Mouse (Mus musculus) myocyte (in vitro differentiated cells): Measurements from ENCODE around the gene Tnip1. TPM values are rescaled to one million over a fixed set of nuclear protein-coding genes. Genes with fewer than 3 reads are reported as not detected.

Source experiments
- H3K27me3 ChIP-seq: one replicate; pipeline ENCODE4 v1.6.1; 2011; ENCODE audit not compliant: control insufficient read depth, insufficient read depth, insufficient read length
- H3K36me3 ChIP-seq: one replicate; pipeline ENCODE4 v1.6.1; 2011; ENCODE audit not compliant: control insufficient read depth, insufficient read depth
- H3K4me2 ChIP-seq: one replicate; pipeline ENCODE4 v1.6.1; 2011; ENCODE audit warnings: low read depth, control low read depth
- H3K4me3 ChIP-seq: one replicate; pipeline ENCODE4 v1.5.1; 2011; ENCODE audit warnings: mild to moderate bottlenecking, control low read depth, moderate library complexity
- H3K79me2 ChIP-seq: one replicate; pipeline ENCODE4 v1.6.1; 2011; ENCODE audit not compliant: control insufficient read depth, insufficient read depth
- H3ac ChIP-seq: one replicate; pipeline ENCODE4 v1.6.1; 2011; ENCODE audit not compliant: control insufficient read depth, insufficient read length
- CEBPB ChIP-seq: IDR thresholded peaks from 2 replicates; pipeline ENCODE4 v1.6.1; 2011; ENCODE audit warnings: mild to moderate bottlenecking, moderate library complexity; ENCODE audit not compliant: poor library complexity, insufficient read depth, severe bottlenecking
- E2F4 ChIP-seq: IDR thresholded peaks from one replicate; pipeline ENCODE4 v1.6.1; 2011; ENCODE audit warnings: mild to moderate bottlenecking, control low read depth, moderate library complexity; ENCODE audit not compliant: insufficient read depth
- MAX ChIP-seq: IDR thresholded peaks from one replicate; pipeline ENCODE4 v1.6.1; 2011; ENCODE audit warnings: low read depth, mild to moderate bottlenecking, control low read depth
- MYOD1 ChIP-seq, 3 experiments: IDR thresholded peaks; one replicate each; pipeline ENCODE4 v1.6.1; 2011; ENCODE audit warnings: control low read depth in 2 of 3, low read depth in 2 of 3, mild to moderate bottlenecking in 2 of 3, moderate library complexity in 1 of 3; ENCODE audit not compliant: insufficient read length in 2 of 3, control insufficient read depth in 1 of 3
- MYOG ChIP-seq, 3 experiments: IDR thresholded peaks; one replicate each; pipeline ENCODE4 v1.6.1; 2011; ENCODE audit warnings: control low read depth in 2 of 3, low read depth in 2 of 3, mild to moderate bottlenecking in 2 of 3; ENCODE audit not compliant: insufficient read length in 2 of 3, control insufficient read depth in 1 of 3, insufficient read depth in 1 of 3
- POLR2A ChIP-seq: IDR thresholded peaks from one replicate; pipeline ENCODE4 v1.6.1; 2011; ENCODE audit warnings: low read depth, mild to moderate bottlenecking, control low read depth, moderate library complexity; ENCODE audit not compliant: insufficient read length
- POLR2AphosphoS2 ChIP-seq: IDR thresholded peaks from one replicate; pipeline ENCODE4 v1.6.1; 2011; ENCODE audit warnings: low read depth, control low read depth; ENCODE audit not compliant: insufficient read length
- REST ChIP-seq: IDR thresholded peaks from one replicate; pipeline ENCODE4 v1.6.1; 2011; ENCODE audit warnings: mild to moderate bottlenecking, control low read depth, moderate library complexity; ENCODE audit not compliant: insufficient read depth, insufficient read length
- SRF ChIP-seq: IDR thresholded peaks from one replicate; pipeline ENCODE4 v1.6.1; 2011; ENCODE audit warnings: low read depth; ENCODE audit not compliant: control insufficient read depth, insufficient read length
- TCF12 ChIP-seq: IDR thresholded peaks from one replicate; pipeline ENCODE4 v1.6.1; 2011; ENCODE audit warnings: mild to moderate bottlenecking, control low read depth; ENCODE audit not compliant: poor library complexity, insufficient read depth, severe bottlenecking
- TCF3 ChIP-seq: IDR thresholded peaks from one replicate; pipeline ENCODE4 v1.6.1; 2011; ENCODE audit warnings: low read depth, control low read depth; ENCODE audit not compliant: insufficient read length
- USF1 ChIP-seq: IDR thresholded peaks from one replicate; pipeline ENCODE4 v1.6.1; 2011; ENCODE audit warnings: low read depth, mild to moderate bottlenecking, control low read depth, moderate library complexity
- polyA plus RNA-seq: library from polyadenylated mRNA; unstranded; fragments of >200 nt; fragmentation: generic; extraction: Trizol; gene quantifications from one replicate; pipeline ENCODE4 v1.2.1, GENCODE M21; 2012; ENCODE audit warnings: missing spikeins

The Tnip1 gene
- polyA plus RNA-seq, 1 experiment: 34.5 TPM

DNA sequence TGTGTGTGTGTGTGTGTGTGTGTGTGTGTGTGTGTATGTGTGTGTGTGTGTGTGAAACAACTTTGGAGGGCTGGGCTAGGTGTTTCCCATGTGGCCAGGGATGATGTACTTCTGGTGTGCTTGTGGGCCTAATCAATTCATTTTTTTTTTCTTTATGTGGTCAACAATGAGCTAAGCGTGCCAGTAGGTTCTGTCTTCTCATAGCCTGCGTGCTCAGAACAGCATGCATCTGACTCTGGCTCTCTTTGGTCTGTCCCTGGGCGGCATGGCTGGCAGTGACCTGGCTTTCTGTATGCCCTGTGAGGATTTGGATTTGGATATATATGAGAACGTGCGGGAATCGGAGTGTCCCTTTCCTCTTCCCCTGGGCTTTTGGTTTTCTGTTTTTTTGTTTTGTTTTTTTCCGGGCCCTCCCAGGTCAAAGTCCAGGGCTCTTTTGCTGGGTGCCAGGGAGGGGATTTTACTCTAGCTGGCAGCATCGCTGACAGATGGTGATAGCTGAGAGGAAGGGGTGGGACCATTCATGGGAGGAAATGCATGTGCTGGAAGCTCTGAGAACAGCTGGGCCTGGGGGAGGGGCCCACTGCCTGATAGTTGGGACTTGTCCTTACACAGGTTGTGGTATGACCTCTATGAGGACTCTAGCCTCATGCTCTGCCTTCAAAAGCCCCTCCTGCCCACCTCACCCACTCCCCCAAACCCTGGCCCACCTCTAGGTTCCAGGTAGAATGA is 10.9 kb upstream of the Tnip1 start:
- Histone ChIP-seq H3K4me2 (peak overlapping the region; percentile 50), H3K4me3 (no peak overlapping the region), H3K36me3 (peaks cover 9% of the 10 kb centered on the region)

GRCm38 (mm10) chr11:54972789-54973188 is 10.1 kb upstream of the Tnip1 start:
- no peak overlapping the region for H3K4me2 ChIP-seq
- no peak for TF ChIP-seq POLR2A
- no peak for TF ChIP-seq TCF12
- no peak for TF ChIP-seq MYOD1 (IDR thresholded peaks at IDR 0.05; ENCODE audit: control insufficient read depth in 1 of 3, insufficient read length in 2 of 3, low read depth in 2 of 3)
- no peak for TF ChIP-seq REST
- TF ChIP-seq SRF: no peak
- TF ChIP-seq POLR2AphosphoS2: no peak
- no peak for TF ChIP-seq E2F4
- TF ChIP-seq MAX: no peak
- TF ChIP-seq TCF3: no peak
- no peak for TF ChIP-seq USF1
- TF ChIP-seq MYOG (IDR thresholded peaks at IDR 0.05; ENCODE audit: control insufficient read depth in 1 of 3, insufficient read depth in 1 of 3, insufficient read length in 2 of 3, low read depth in 2 of 3): no peak
- TF ChIP-seq CEBPB: no peak
- H3K4me3 ChIP-seq: no peak overlapping the region
- no peaks in the 10 kb centered on the region for H3K79me2 ChIP-seq
- H3K36me3 ChIP-seq: peaks cover under 1% of the 10 kb centered on the region
- H3K27me3 ChIP-seq: no peaks in the 10 kb centered on the region
- no peak overlapping the region for H3ac ChIP-seq

More for the DNA sequence above, 10.9 kb upstream of the Tnip1 start:
- H3K79me2 ChIP-seq: no peaks in the 10 kb centered on the region
- H3K27me3 ChIP-seq: no peaks in the 10 kb centered on the region
- no peak overlapping the region for H3ac ChIP-seq
- TF ChIP-seq TCF3 (peak; percentile 39), MYOG (IDR thresholded peaks at IDR 0.05; ENCODE audit: control insufficient read depth in 1 of 3, insufficient read depth in 1 of 3, insufficient read length in 2 of 3, low read depth in 2 of 3) (peak; percentile 63 to 95 (median 68)), TCF12 (peak; percentile 61), MAX (no peak), MYOD1 (IDR thresholded peaks at IDR 0.05; ENCODE audit: control insufficient read depth in 1 of 3, insufficient read length in 2 of 3, low read depth in 2 of 3) (peak; percentile 67 to 96 (median 86))

DNA sequence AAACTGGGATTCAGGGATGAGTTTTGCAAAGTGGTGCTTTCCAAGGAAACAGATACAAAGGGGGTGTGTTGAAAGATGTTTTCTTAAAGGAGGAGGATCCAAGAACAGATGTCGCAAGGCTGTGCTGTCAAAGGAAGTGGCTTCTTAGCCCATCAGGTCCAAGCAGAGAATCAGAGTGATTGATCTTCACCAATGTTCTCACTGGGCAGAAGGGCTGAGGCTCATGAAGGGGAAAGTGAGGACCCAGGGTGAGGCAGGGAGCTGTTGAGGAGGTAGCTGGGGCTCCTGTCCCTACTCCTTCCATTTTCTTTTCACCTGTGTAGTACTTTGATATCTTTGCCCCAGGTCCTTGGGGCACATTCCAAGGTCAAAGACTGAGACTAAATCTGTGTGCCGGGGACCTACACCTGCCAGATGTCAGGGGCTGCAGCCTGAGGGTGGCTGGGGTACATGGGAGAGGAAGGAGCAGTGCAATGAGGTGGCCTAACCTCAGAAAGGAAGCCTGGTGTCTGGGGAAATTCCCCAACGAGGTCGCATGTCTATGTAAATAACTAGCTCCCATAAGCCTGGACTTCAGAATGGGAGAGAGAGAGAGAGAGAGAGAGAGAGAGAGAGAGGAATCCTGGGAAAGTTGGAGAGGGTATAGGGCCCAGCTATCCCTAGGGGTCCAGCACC is 9.5 kb upstream of the Tnip1 start:
- no peak overlapping the region for H3K4me3 ChIP-seq
- peak overlapping the region; percentile 2 for H3K4me2 ChIP-seq
- H3K27me3 ChIP-seq: no peaks in the 10 kb centered on the region
- H3K36me3 ChIP-seq: no peaks in the 10 kb centered on the region
- TF ChIP-seq POLR2A (no peak), MAX (no peak), CEBPB (no peak), E2F4 (no peak), TCF12 (no peak), SRF (no peak), MYOG (IDR thresholded peaks at IDR 0.05; ENCODE audit: control insufficient read depth in 1 of 3, insufficient read depth in 1 of 3, insufficient read length in 2 of 3, low read depth in 2 of 3) (no peak), USF1 (no peak), TCF3 (no peak), POLR2AphosphoS2 (no peak), REST (no peak), MYOD1 (IDR thresholded peaks at IDR 0.05; ENCODE audit: control insufficient read depth in 1 of 3, insufficient read length in 2 of 3, low read depth in 2 of 3) (no peak)
- H3K79me2 ChIP-seq: no peaks in the 10 kb centered on the region
- H3ac ChIP-seq: no peak overlapping the region

- H3K4me2 ChIP-seq: peak overlapping the region; percentile 2
Measured at GRCm38 (mm10) chr11:54971365-54972048, 8.8 kb upstream of the Tnip1 start.

More at GRCm38 (mm10) chr11:54971365-54972048, 8.8 kb upstream of the Tnip1 start:
- no peak overlapping the region for H3ac ChIP-seq
- no peaks in the 10 kb centered on the region for H3K36me3 ChIP-seq
- H3K4me3 ChIP-seq: no peak overlapping the region
- H3K79me2 ChIP-seq: no peaks in the 10 kb centered on the region
- no peak for TF ChIP-seq CEBPB
- no peak for TF ChIP-seq TCF3
- TF ChIP-seq POLR2A: no peak
- no peak for TF ChIP-seq USF1
- no peak for TF ChIP-seq REST
- no peak for TF ChIP-seq E2F4
- TF ChIP-seq POLR2AphosphoS2: no peak
- no peak for TF ChIP-seq TCF12
- TF ChIP-seq MYOD1 (IDR thresholded peaks at IDR 0.05; ENCODE audit: control insufficient read depth in 1 of 3, insufficient read length in 2 of 3, low read depth in 2 of 3): no peak
- no peak for TF ChIP-seq MYOG (IDR thresholded peaks at IDR 0.05; ENCODE audit: control insufficient read depth in 1 of 3, insufficient read depth in 1 of 3, insufficient read length in 2 of 3, low read depth in 2 of 3)
- no peak for TF ChIP-seq MAX
- TF ChIP-seq SRF: no peak
- no peaks in the 10 kb centered on the region for H3K27me3 ChIP-seq
